Mouse (Mus musculus) lung, adult 2 months (tissue): Measurements from ENCODE around the gene Nudt2.

Experiments
- CTCF ChIP-seq: fragments of 200-500 bp; IDR thresholded peaks from 2 replicates; pipeline ENCODE4 v1.5.1; 2011; ENCODE audit warnings: mild to moderate bottlenecking, low read length, control low read depth; ENCODE audit not compliant: insufficient read depth
- POLR2A ChIP-seq: fragments of 200-500 bp; IDR thresholded peaks from 2 replicates; pipeline ENCODE4 v1.6.1; 2011; ENCODE audit warnings: low read depth, mild to moderate bottlenecking, control low read depth, low read length, borderline replicate concordance; ENCODE audit errors: extremely low read depth

GRCm38 (mm10) chr4:41460690-41461089 is 4.3 kb upstream of the Nudt2 start:
- TF ChIP-seq CTCF, result no peak
- no peak for TF ChIP-seq POLR2A
